Mouse (Mus musculus) neural tube, embryonic 14.5 days (tissue): ENCODE data around the gene Pikfyve. TPM values are rescaled to one million over a fixed set of nuclear protein-coding genes. Genes with fewer than 3 reads are reported as not detected.
"Not testable (repeated sequence)": the region's sequence is repeated elsewhere in the genome, so short reads cannot be mapped to it uniquely, and the experiment has no call there.

Source experiments
- ATAC-seq: fragments of 200-750 bp; cut with Nextera tagmentation; 2 replicates; pipeline ENCODE4 v1.8.0; 2017; ENCODE audit warnings: low read depth, mild to moderate bottlenecking, moderate TSS enrichment, moderate library complexity
- H3K27ac ChIP-seq: fragments of 300-500 bp; sonication (generic); 2 replicates; pipeline ENCODE4 v1.5.1; 2014; ENCODE audit warnings: low read depth, mild to moderate bottlenecking, control low read depth, low read length, moderate library complexity, mixed read lengths
- H3K27me3 ChIP-seq: fragments of 300-500 bp; sonication (generic); 2 replicates; pipeline ENCODE4 v1.6.1; 2014; ENCODE audit warnings: low read length; ENCODE audit not compliant: control insufficient read depth, insufficient read depth
- H3K36me3 ChIP-seq: fragments of 300-500 bp; sonication (generic); 2 replicates; pipeline ENCODE4 v1.6.1; 2014; ENCODE audit warnings: low read length, mixed read lengths; ENCODE audit not compliant: control insufficient read depth, insufficient read depth
- H3K4me1 ChIP-seq: fragments of 300-500 bp; sonication (generic); 2 replicates; pipeline ENCODE4 v1.6.1; 2014; ENCODE audit warnings: low read length; ENCODE audit not compliant: control insufficient read depth, insufficient read depth
- H3K4me2 ChIP-seq: fragments of 300-500 bp; sonication (generic); 2 replicates; pipeline ENCODE4 v1.6.1; 2014; ENCODE audit warnings: mild to moderate bottlenecking, low read depth, low read length, control low read depth
- H3K4me3 ChIP-seq: fragments of 300-500 bp; sonication (generic); 2 replicates; pipeline ENCODE4 v1.5.1; 2014; ENCODE audit warnings: low read depth, low read length, control low read depth, mixed read lengths
- H3K9ac ChIP-seq: fragments of 300-500 bp; sonication (generic); replicated peaks from 2 replicates; pipeline ENCODE4 v1.6.1; 2014; ENCODE audit warnings: low read depth, mild to moderate bottlenecking, control low read depth, low read length, mixed read lengths
- H3K9me3 ChIP-seq: fragments of 300-500 bp; sonication (generic); 2 replicates; pipeline ENCODE4 v1.6.1; 2016; ENCODE audit warnings: low read length; ENCODE audit not compliant: control insufficient read depth
- WGBS: fragments of 180-500 bp; shearing (Covaris S2); extraction: QIAGEN DNeasy Blood & Tissue Kit; methylation state at CpG from one replicate; pipeline ENCODE4 v1.1.7; 2014; 5-methylcytosine and 5-hydroxymethylcytosine counted together
- polyA plus RNA-seq: library from polyadenylated mRNA; unstranded; fragments of >200 nt; fragmentation: Nextera tagmentation; extraction: Ambion mirVana; gene quantifications from 2 replicates; pipeline ENCODE4 v1.2.1, GENCODE M21; 2014

Gene Pikfyve
- polyA plus RNA-seq, 1 experiment from 2014 or later: 22.3 TPM

GRCm38 (mm10) chr1:65198425-65198824 lies 11.9 kb downstream of the Pikfyve start:
- H3K27me3 ChIP-seq: no peaks in the 10 kb centered on the region
- no peak overlapping the region for H3K27ac ChIP-seq
- H3K9me3 ChIP-seq: no peaks in the 10 kb centered on the region
- no peak for ATAC-seq
- no peak overlapping the region for H3K9ac ChIP-seq
- H3K4me3 ChIP-seq: no peak overlapping the region
- H3K36me3 ChIP-seq: peaks cover 19% of the 10 kb centered on the region
- no peaks in the 10 kb centered on the region for H3K4me1 ChIP-seq
- 89% methylated on average over 2 of the region's 2 CpGs for WGBS
- no peak overlapping the region for H3K4me2 ChIP-seq

- H3K4me1 ChIP-seq: no peaks in the 10 kb centered on the region
- H3K4me2 ChIP-seq: no peak overlapping the region
- H3K27ac ChIP-seq: no peak overlapping the region
- no peak for ATAC-seq
- no peaks in the 10 kb centered on the region for H3K9me3 ChIP-seq
- no peaks in the 10 kb centered on the region for H3K27me3 ChIP-seq
- no peak overlapping the region for H3K9ac ChIP-seq
- peaks cover 19% of the 10 kb centered on the region for H3K36me3 ChIP-seq
- H3K4me3 ChIP-seq: no peak overlapping the region
- 100% methylated on average over 2 of the region's 2 CpGs for WGBS
Measured at GRCm38 (mm10) chr1:65198861-65199260, 12.4 kb downstream of the Pikfyve start.

GRCm38 (mm10) chr1:65204299-65204698 lies 17.8 kb downstream of the Pikfyve start:
- H3K27ac ChIP-seq: no peak overlapping the region
- H3K4me3 ChIP-seq: no peak overlapping the region
- H3K27me3 ChIP-seq: no peaks in the 10 kb centered on the region
- H3K9ac ChIP-seq: no peak overlapping the region
- ATAC-seq: no peak
- peaks cover 26% of the 10 kb centered on the region for H3K36me3 ChIP-seq
- H3K4me1 ChIP-seq: no peaks in the 10 kb centered on the region
- H3K9me3 ChIP-seq: no peaks in the 10 kb centered on the region
- WGBS: 84% methylated on average over 1 of the region's 1 CpGs
- no peak overlapping the region for H3K4me2 ChIP-seq

- Histone ChIP-seq H3K9me3 (no peaks in the 10 kb centered on the region), H3K4me2 (no peak overlapping the region), H3K4me3 (no peak overlapping the region), H3K27me3 (no peaks in the 10 kb centered on the region), H3K36me3 (peaks cover 9% of the 10 kb centered on the region; the same call in 1 of the 2 replicates), H3K27ac (no peak overlapping the region), H3K4me1 (no peaks in the 10 kb centered on the region), H3K9ac (no peak overlapping the region)
- WGBS: 63% methylated on average over 2 of the region's 2 CpGs
- ATAC-seq: no peak
Measured at GRCm38 (mm10) chr1:65213214-65213613, 26.7 kb downstream of the Pikfyve start.

- Histone ChIP-seq H3K27me3 (no peaks in the 10 kb centered on the region), H3K36me3 (peaks cover 11% of the 10 kb centered on the region; the same call in 1 of the 2 replicates), H3K4me1 (no peaks in the 10 kb centered on the region), H3K4me2 (no peak overlapping the region), H3K9me3 (no peaks in the 10 kb centered on the region), H3K4me3 (no peak overlapping the region), H3K27ac (no peak overlapping the region), H3K9ac (no peak overlapping the region)
- no peak for ATAC-seq
- WGBS: 94% methylated on average over 2 of the region's 2 CpGs
Measured at GRCm38 (mm10) chr1:65217567-65217966, 31.1 kb downstream of the Pikfyve start.

GRCm38 (mm10) chr1:65217972-65218371 lies 31.5 kb downstream of the Pikfyve start:
- WGBS: 100% methylated on average over 1 of the region's 1 CpGs
- Histone ChIP-seq H3K4me3 (no peak overlapping the region), H3K4me1 (no peaks in the 10 kb centered on the region), H3K4me2 (no peak overlapping the region), H3K27ac (no peak overlapping the region), H3K27me3 (no peaks in the 10 kb centered on the region), H3K9ac (no peak overlapping the region), H3K36me3 (peaks cover 11% of the 10 kb centered on the region; the same call in 1 of the 2 replicates), H3K9me3 (no peaks in the 10 kb centered on the region)
- ATAC-seq: no peak

GRCm38 (mm10) chr1:65223654-65224053 lies 37.2 kb downstream of the Pikfyve start:
- no peak overlapping the region for H3K9ac ChIP-seq

GRCm38 (mm10) chr1:65227681-65228080 lies 41.2 kb downstream of the Pikfyve start:
- ATAC-seq: no peak
- Histone ChIP-seq H3K9ac (no peak overlapping the region), H3K4me3 (no peak overlapping the region), H3K36me3 (peaks cover 5% of the 10 kb centered on the region; the same call in 1 of the 2 replicates), H3K4me2 (no peak overlapping the region), H3K9me3 (no peaks in the 10 kb centered on the region), H3K4me1 (no peaks in the 10 kb centered on the region), H3K27ac (no peak overlapping the region), H3K27me3 (no peaks in the 10 kb centered on the region)
- WGBS: 89% methylated on average over 2 of the region's 2 CpGs

More at GRCm38 (mm10) chr1:65223654-65224053, 37.2 kb downstream of the Pikfyve start:
- Histone ChIP-seq H3K4me3 (no peak overlapping the region), H3K9me3 (no peaks in the 10 kb centered on the region), H3K36me3 (peaks cover 9% of the 10 kb centered on the region; the same call in 1 of the 2 replicates), H3K27ac (no peak overlapping the region), H3K4me1 (no peaks in the 10 kb centered on the region), H3K27me3 (no peaks in the 10 kb centered on the region), H3K4me2 (no peak overlapping the region)
- ATAC-seq: no peak
- 97% methylated on average over 2 of the region's 2 CpGs for WGBS

- not testable (repeated sequence) for H3K27ac ChIP-seq, H3K9me3 ChIP-seq, ATAC-seq, H3K4me2 ChIP-seq, H3K27me3 ChIP-seq, H3K36me3 ChIP-seq, H3K4me1 ChIP-seq, H3K4me3 ChIP-seq, H3K9ac ChIP-seq
- 94% methylated on average over 3 of the region's 3 CpGs for WGBS
Measured at GRCm38 (mm10) chr1:65229768-65230167, 43.3 kb downstream of the Pikfyve start.
